Mouse (Mus musculus): ENCODE measurements around the gene Crip2. TPM values are rescaled to one million over a fixed set of nuclear protein-coding genes. Genes with fewer than 3 reads are reported as not detected.

Crip2 gene
- polyA plus RNA-seq, 1 experiment from 2014 or later = 43.8 TPM

- peaks cover 19% of the 10 kb centered on the region for H3K27me3 ChIP-seq (ENCODE audit: control insufficient read depth, insufficient read depth, low read depth, low read length)
- no peak for ATAC-seq (ENCODE audit: low read depth)
- H3K36me3 ChIP-seq (ENCODE audit: control insufficient read depth, insufficient read depth) = no peaks in the 10 kb centered on the region
- peaks cover 3% of the 10 kb centered on the region; the same call in 1 of the 2 replicates for H3K4me1 ChIP-seq (ENCODE audit: control insufficient read depth, low read depth, low read length)
- no peak overlapping the region for H3K27ac ChIP-seq (ENCODE audit: low read length)
- no peaks in the 10 kb centered on the region for H3K9me3 ChIP-seq (replicated peaks; ENCODE audit: control insufficient read depth, low read length)
- H3K9ac ChIP-seq (ENCODE audit: low read depth, low read length) = no peak overlapping the region
- H3K4me2 ChIP-seq (ENCODE audit: low read depth, low read length) = no peak overlapping the region
- no peak overlapping the region for H3K4me3 ChIP-seq (ENCODE audit: low read depth, low read length)
- 55% methylated on average over 4 of the region's 4 CpGs for WGBS (ENCODE audit: insufficient replicate concordance)
Observed at GRCm38 (mm10) chr12:113181020-113181419, 41.0 kb downstream of the Crip2 start.

DNA sequence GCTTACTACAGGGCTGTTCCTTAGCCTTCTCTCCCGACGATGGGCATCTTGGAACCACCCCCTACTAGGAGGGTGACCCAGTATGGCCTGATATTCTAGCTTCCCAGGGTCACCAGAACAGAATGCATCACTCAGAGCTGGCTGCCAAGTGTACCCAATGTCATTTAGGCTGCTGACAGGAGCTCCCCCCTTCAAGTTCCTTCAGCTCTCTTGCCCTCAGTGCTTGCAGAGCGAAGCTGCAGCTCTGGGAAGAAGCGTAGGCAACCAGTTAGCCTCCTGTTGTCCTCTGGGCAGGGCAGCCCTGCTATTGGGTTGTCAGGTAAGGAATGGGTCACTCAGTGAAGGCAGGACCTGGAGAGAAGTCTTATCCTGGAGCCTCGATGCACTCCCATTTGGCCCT lies 44.9 kb downstream of the Crip2 start:
- WGBS (ENCODE audit: insufficient replicate concordance) = 53% methylated on average over 5 of the region's 5 CpGs
- Histone ChIP-seq H3K4me2 (ENCODE audit: low read depth, low read length) (no peak overlapping the region), H3K9me3 (replicated peaks; ENCODE audit: control insufficient read depth, low read length) (no peaks in the 10 kb centered on the region), H3K9ac (ENCODE audit: low read depth, low read length) (no peak overlapping the region), H3K4me3 (ENCODE audit: low read depth, low read length) (no peak overlapping the region), H3K27me3 (ENCODE audit: control insufficient read depth, insufficient read depth, low read depth, low read length) (peaks cover 44% of the 10 kb centered on the region), H3K27ac (ENCODE audit: low read length) (no peak overlapping the region), H3K4me1 (ENCODE audit: control insufficient read depth, low read depth, low read length) (peaks cover 8% of the 10 kb centered on the region), H3K36me3 (ENCODE audit: control insufficient read depth, insufficient read depth) (no peaks in the 10 kb centered on the region)
- no peak for ATAC-seq (ENCODE audit: low read depth)

DNA sequence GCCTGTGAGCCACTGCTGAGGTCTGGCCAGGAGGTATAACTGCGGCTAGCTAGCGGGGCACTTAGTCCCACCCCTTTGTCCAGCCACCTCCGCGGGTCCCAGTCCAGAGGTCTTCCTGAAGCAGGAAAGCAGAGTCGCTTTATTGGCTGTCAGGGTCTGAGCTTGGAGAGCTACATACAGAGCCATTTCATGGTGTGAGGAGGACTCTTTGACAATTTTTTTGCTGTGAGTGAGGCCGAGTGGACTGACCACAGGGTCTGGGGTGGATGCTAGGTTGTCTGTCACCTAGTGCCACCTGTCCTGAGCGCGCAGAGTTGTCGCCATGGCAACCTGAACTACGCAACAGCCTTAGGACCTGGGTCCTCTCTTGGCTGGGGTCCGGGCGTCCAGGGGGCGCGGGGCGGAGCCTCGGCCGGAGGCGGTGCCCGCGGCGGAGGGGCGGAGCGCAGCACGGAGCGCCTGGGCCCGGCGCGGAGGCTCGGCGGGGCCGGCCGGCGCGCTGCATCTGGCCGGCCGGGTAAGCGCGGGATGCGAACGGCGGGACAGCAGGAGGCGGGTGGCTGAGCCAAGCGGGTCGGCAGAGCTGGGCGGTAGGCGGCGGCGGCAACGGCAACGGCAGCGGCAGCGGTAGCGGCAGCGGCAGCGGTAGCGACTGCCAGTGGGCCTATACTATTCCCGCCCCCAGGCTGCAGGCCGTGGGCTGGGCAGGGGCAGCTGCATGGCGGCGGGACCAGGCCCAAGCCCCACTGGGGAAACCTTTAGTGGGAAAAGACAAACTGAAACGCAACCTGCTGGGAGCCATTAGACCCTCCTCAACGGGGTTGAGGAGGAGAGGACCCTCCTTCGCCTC lies 45.6 kb downstream of the Crip2 start, which contains the start of gene Tmem121:
Gene Tmem121, plus strand, starts transcription at position 489 of the 850 bp plus-strand sequence.
- no peak for ATAC-seq (ENCODE audit: low read depth)
- WGBS (ENCODE audit: insufficient replicate concordance) = 2% methylated on average over 60 of the region's 63 CpGs
- H3K27me3 ChIP-seq (ENCODE audit: control insufficient read depth, insufficient read depth, low read depth, low read length) = peaks cover 44% of the 10 kb centered on the region
- H3K36me3 ChIP-seq (ENCODE audit: control insufficient read depth, insufficient read depth) = no peaks in the 10 kb centered on the region
- H3K4me1 ChIP-seq (ENCODE audit: control insufficient read depth, low read depth, low read length) = peaks cover 8% of the 10 kb centered on the region
- no peaks in the 10 kb centered on the region for H3K9me3 ChIP-seq (replicated peaks; ENCODE audit: control insufficient read depth, low read length)
- H3K27ac ChIP-seq (ENCODE audit: low read length) = no peak within 1 kb of the TSS
- H3K4me2 ChIP-seq (ENCODE audit: low read depth, low read length) = peak within 1 kb of the TSS; percentile 53
- no peak within 1 kb of the TSS for H3K9ac ChIP-seq (ENCODE audit: low read depth, low read length)
- H3K4me3 ChIP-seq (ENCODE audit: low read depth, low read length) = peak within 1 kb of the TSS; percentile 51

DNA sequence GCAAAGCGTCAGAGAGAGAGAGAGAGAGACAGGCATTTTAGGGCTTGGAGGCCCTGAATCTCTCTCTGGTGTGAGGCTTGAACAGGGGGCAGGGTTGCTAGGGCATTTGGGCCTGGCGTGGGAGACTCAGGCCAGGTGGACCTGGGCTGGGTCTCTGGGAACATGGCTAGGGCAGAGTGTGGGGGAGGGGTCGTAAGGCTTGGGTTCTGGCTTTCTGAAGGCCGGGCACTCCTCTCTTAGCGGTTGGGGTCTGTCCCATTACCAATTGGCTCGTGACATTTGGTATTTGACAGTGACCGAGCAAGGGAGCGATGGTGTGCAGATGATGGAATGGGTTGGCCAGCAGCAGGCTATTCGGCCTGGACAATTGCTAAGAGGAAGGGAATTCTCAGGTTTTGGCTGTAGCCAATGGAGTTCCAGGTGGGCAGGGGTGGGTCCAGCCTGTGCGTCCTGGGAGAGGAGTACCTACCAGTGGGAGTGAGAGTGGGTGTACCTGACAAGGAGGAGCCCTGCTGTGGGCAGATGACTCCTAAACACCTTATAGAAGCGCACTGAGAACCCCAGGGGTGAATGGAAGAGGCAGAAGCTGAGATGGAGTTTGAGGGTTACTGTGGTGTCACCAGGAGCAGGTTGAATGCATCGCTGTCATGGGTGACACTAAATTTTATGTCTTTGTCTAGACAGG lies 46.4 kb downstream of the Crip2 start:
- peaks cover 44% of the 10 kb centered on the region for H3K27me3 ChIP-seq (ENCODE audit: control insufficient read depth, insufficient read depth, low read depth, low read length)
- no peak overlapping the region for H3K27ac ChIP-seq (ENCODE audit: low read length)
- no peaks in the 10 kb centered on the region for H3K36me3 ChIP-seq (ENCODE audit: control insufficient read depth, insufficient read depth)
- peak overlapping the region; percentile 53 for H3K4me2 ChIP-seq (ENCODE audit: low read depth, low read length)
- H3K9ac ChIP-seq (ENCODE audit: low read depth, low read length) = no peak overlapping the region
- no peak for ATAC-seq (ENCODE audit: low read depth)
- 45% methylated on average over 12 of the region's 12 CpGs for WGBS (ENCODE audit: insufficient replicate concordance)
- peak overlapping the region; percentile 51 for H3K4me3 ChIP-seq (ENCODE audit: low read depth, low read length)
- no peaks in the 10 kb centered on the region for H3K9me3 ChIP-seq (replicated peaks; ENCODE audit: control insufficient read depth, low read length)
- peaks cover 8% of the 10 kb centered on the region for H3K4me1 ChIP-seq (ENCODE audit: control insufficient read depth, low read depth, low read length)

- Histone ChIP-seq H3K4me2 (ENCODE audit: low read depth, low read length) (no peak overlapping the region; the same call in 1 of the 2 replicates), H3K36me3 (ENCODE audit: control insufficient read depth, insufficient read depth) (no peaks in the 10 kb centered on the region), H3K9ac (ENCODE audit: low read depth, low read length) (no peak overlapping the region), H3K4me1 (ENCODE audit: control insufficient read depth, low read depth, low read length) (peaks cover 8% of the 10 kb centered on the region), H3K27ac (ENCODE audit: low read length) (no peak overlapping the region), H3K27me3 (ENCODE audit: control insufficient read depth, insufficient read depth, low read depth, low read length) (peaks cover 44% of the 10 kb centered on the region), H3K9me3 (replicated peaks; ENCODE audit: control insufficient read depth, low read length) (no peaks in the 10 kb centered on the region), H3K4me3 (ENCODE audit: low read depth, low read length) (no peak overlapping the region)
- ATAC-seq (ENCODE audit: low read depth) = no peak
- 30% methylated on average over 4 of the region's 4 CpGs for WGBS (ENCODE audit: insufficient replicate concordance)
Observed at GRCm38 (mm10) chr12:113187011-113187375, 47.0 kb downstream of the Crip2 start.

GRCm38 (mm10) chr12:113187584-113188295 lies 47.7 kb downstream of the Crip2 start:
- peaks cover 44% of the 10 kb centered on the region for H3K27me3 ChIP-seq (ENCODE audit: control insufficient read depth, insufficient read depth, low read depth, low read length)
- H3K4me1 ChIP-seq (ENCODE audit: control insufficient read depth, low read depth, low read length) = peaks cover 8% of the 10 kb centered on the region
- H3K4me3 ChIP-seq (ENCODE audit: low read depth, low read length) = peak overlapping the region; percentile 22
- no peak overlapping the region for H3K27ac ChIP-seq (ENCODE audit: low read length)
- H3K9ac ChIP-seq (ENCODE audit: low read depth, low read length) = no peak overlapping the region
- no peaks in the 10 kb centered on the region for H3K9me3 ChIP-seq (replicated peaks; ENCODE audit: control insufficient read depth, low read length)
- ATAC-seq (ENCODE audit: low read depth) = peak; percentile 43; the same call in 1 of the 2 replicates
- 3% methylated on average over 56 of the region's 56 CpGs for WGBS (ENCODE audit: insufficient replicate concordance)
- H3K36me3 ChIP-seq (ENCODE audit: control insufficient read depth, insufficient read depth) = no peaks in the 10 kb centered on the region
- H3K4me2 ChIP-seq (ENCODE audit: low read depth, low read length) = peak overlapping the region; percentile 50

DNA sequence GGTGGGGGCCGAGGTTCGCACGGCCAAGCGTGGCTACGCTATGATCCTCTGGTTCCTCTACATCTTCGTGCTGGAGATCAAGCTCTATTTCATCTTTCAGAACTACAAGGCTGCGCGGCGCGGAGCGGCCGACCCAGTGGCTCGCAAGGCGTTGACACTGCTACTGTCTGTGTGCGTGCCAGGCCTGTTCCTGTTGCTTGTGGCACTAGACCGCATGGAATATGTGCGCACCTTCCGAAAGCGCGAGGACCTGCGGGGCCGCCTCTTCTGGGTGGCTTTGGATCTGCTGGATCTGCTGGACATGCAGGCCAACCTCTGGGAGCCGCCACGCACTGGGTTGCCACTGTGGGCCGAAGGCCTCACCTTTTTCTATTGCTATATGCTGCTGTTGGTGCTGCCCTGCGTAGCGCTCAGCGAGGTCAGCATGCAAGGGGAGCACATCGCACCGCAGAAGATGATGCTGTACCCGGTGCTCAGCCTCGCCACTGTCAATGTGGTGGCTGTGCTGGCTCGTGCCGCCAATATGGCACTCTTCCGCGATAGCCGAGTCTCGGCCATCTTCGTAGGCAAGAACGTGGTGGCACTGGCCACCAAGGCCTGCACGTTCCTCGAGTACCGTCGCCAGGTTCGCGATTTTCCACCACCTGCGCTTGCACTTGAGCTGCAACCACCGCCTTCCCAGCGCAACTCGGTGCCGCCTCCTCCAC lies 48.5 kb downstream of the Crip2 start:
- peaks cover 8% of the 10 kb centered on the region for H3K4me1 ChIP-seq (ENCODE audit: control insufficient read depth, low read depth, low read length)
- H3K36me3 ChIP-seq (ENCODE audit: control insufficient read depth, insufficient read depth) = no peaks in the 10 kb centered on the region
- WGBS (ENCODE audit: insufficient replicate concordance) = 78% methylated on average over 51 of the region's 51 CpGs
- no peak overlapping the region for H3K4me2 ChIP-seq (ENCODE audit: low read depth, low read length)
- H3K9me3 ChIP-seq (replicated peaks; ENCODE audit: control insufficient read depth, low read length) = no peaks in the 10 kb centered on the region
- H3K9ac ChIP-seq (ENCODE audit: low read depth, low read length) = no peak overlapping the region
- peaks cover 44% of the 10 kb centered on the region for H3K27me3 ChIP-seq (ENCODE audit: control insufficient read depth, insufficient read depth, low read depth, low read length)
- no peak overlapping the region for H3K4me3 ChIP-seq (ENCODE audit: low read depth, low read length)
- ATAC-seq (ENCODE audit: low read depth) = no peak
- H3K27ac ChIP-seq (ENCODE audit: low read length) = no peak overlapping the region

- Histone ChIP-seq H3K36me3 (ENCODE audit: control insufficient read depth, insufficient read depth) (no peaks in the 10 kb centered on the region), H3K27me3 (ENCODE audit: control insufficient read depth, insufficient read depth, low read depth, low read length) (peaks cover 3% of the 10 kb centered on the region), H3K9me3 (replicated peaks; ENCODE audit: control insufficient read depth, low read length) (no peaks in the 10 kb centered on the region), H3K27ac (ENCODE audit: low read length) (no peak overlapping the region), H3K4me3 (ENCODE audit: low read depth, low read length) (no peak overlapping the region), H3K4me1 (ENCODE audit: control insufficient read depth, low read depth, low read length) (no peaks in the 10 kb centered on the region), H3K9ac (ENCODE audit: low read depth, low read length) (no peak overlapping the region), H3K4me2 (ENCODE audit: low read depth, low read length) (no peak overlapping the region)
- WGBS (ENCODE audit: insufficient replicate concordance) = 30% methylated on average over 2 of the region's 2 CpGs
- ATAC-seq (ENCODE audit: low read depth) = no peak
Observed at GRCm38 (mm10) chr12:113193423-113193822, 53.4 kb downstream of the Crip2 start.

Data from liver, embryonic 16.5 days (tissue).